Mouse (Mus musculus) ovary, postnatal 10 days (tissue): ENCODE measurements around the gene Ubb.
"Not testable (repeated sequence)": the region's sequence is repeated elsewhere in the genome, so short reads cannot be mapped to it uniquely, and the experiment has no call there.

Experiments
- DNase-seq: peaks from one replicate; pipeline ENCODE4 v3.0.0; 2022; ENCODE audit warnings: low spot score

The Ubb gene

GRCm38 (mm10) chr11:62550727-62551225 lies at the start of gene Ubb:
Ubb (plus strand) TSS chr11:62551171.
- DNase-seq: peak; percentile 99

- no peak for DNase-seq
Measured at GRCm38 (mm10) chr11:62507683-62508082, 43.3 kb upstream of the Ubb start.

GRCm38 (mm10) chr11:62508365-62508764 lies 42.6 kb upstream of the Ubb start:
- DNase-seq: not testable (repeated sequence)

GRCm38 (mm10) chr11:62508816-62509215 lies 42.2 kb upstream of the Ubb start:
- DNase-seq: not testable (repeated sequence)

GRCm38 (mm10) chr11:62509571-62509970 lies 41.4 kb upstream of the Ubb start:
- DNase-seq: no peak

GRCm38 (mm10) chr11:62510956-62511355 lies 40.0 kb upstream of the Ubb start:
- no peak for DNase-seq

- DNase-seq: no peak
Measured at GRCm38 (mm10) chr11:62511444-62512202, 39.3 kb upstream of the Ubb start.

GRCm38 (mm10) chr11:62512529-62513080 lies 38.4 kb upstream of the Ubb start:
- DNase-seq: no peak

- DNase-seq: no peak
Measured at GRCm38 (mm10) chr11:62513311-62513710, 37.7 kb upstream of the Ubb start.

GRCm38 (mm10) chr11:62518991-62519390 lies 32.0 kb upstream of the Ubb start:
- no peak for DNase-seq

- DNase-seq: no peak
Measured at GRCm38 (mm10) chr11:62522283-62522682, 28.7 kb upstream of the Ubb start.

GRCm38 (mm10) chr11:62537089-62537488 lies 13.9 kb upstream of the Ubb start:
- no peak for DNase-seq

- DNase-seq: no peak
Measured at GRCm38 (mm10) chr11:62537590-62537989, 13.4 kb upstream of the Ubb start.

- peak; percentile 52 for DNase-seq
Measured at GRCm38 (mm10) chr11:62538321-62539088, 12.5 kb upstream of the Ubb start.

- DNase-seq: peak; percentile 49
Measured at GRCm38 (mm10) chr11:62539089-62539890, 11.7 kb upstream of the Ubb start, which contains the start of gene Cenpv. Cenpv (minus strand) TSS chr11:62539261.

- no peak for DNase-seq
Measured at GRCm38 (mm10) chr11:62540167-62540566, 10.8 kb upstream of the Ubb start.

GRCm38 (mm10) chr11:62540969-62541368 lies 10.0 kb upstream of the Ubb start:
- no peak for DNase-seq

- no peak for DNase-seq
Measured at GRCm38 (mm10) chr11:62541581-62541980, 9.4 kb upstream of the Ubb start.

GRCm38 (mm10) chr11:62543991-62544390 lies 7.0 kb upstream of the Ubb start:
- no peak for DNase-seq

GRCm38 (mm10) chr11:62549782-62550181 lies 1.2 kb upstream of the Ubb start:
- peak; percentile 26 for DNase-seq

- DNase-seq: peak; percentile 29
Measured at GRCm38 (mm10) chr11:62550227-62550685, 715 bp upstream of the Ubb start.
